Mouse (Mus musculus): ENCODE measurements around the gene Fgf11. TPM values are rescaled to one million over a fixed set of nuclear protein-coding genes. Genes with fewer than 3 reads are reported as not detected.

The Fgf11 gene
- polyA plus RNA-seq, 1 experiment from 2014 or later, result 0.36 TPM

- DNase-seq (ENCODE audit: low spot score) (peak; percentile 97), ATAC-seq (ENCODE audit: insufficient number of reproducible peaks, low FRiP score, low TSS enrichment, low read depth) (peak; percentile 89)
- under 1% methylated on average over 34 of the region's 34 CpGs for WGBS
- Histone ChIP-seq H3K27me3 (ENCODE audit: control insufficient read depth, insufficient read depth, low read length) (peaks cover 15% of the 10 kb centered on the region), H3K4me1 (ENCODE audit: control insufficient read depth, insufficient read depth, low read length) (peaks cover 24% of the 10 kb centered on the region), H3K9me3 (ENCODE audit: control insufficient read depth, low read length) (no peaks in the 10 kb centered on the region), H3K9ac (ENCODE audit: low read length) (peak within 1 kb of the TSS; percentile 70), H3K4me3 (ENCODE audit: low read depth, low read length) (peak within 1 kb of the TSS; percentile 62), H3K4me2 (ENCODE audit: low read depth, severe bottlenecking) (peak within 1 kb of the TSS; percentile 85), H3K27ac (replicated peaks; ENCODE audit: low read depth, low read length) (peak within 1 kb of the TSS; percentile 81), H3K36me3 (ENCODE audit: control insufficient read depth, insufficient read depth, low read length) (no peaks in the 10 kb centered on the region)
Observed at GRCm38 (mm10) chr11:69837952-69838713, 36.5 kb upstream of the Fgf11 start, which contains the start of gene Tmem256. Gene Tmem256 (plus strand): TSS chr11:69838514.

GRCm38 (mm10) chr11:69837604-69837951 lies 35.9 kb upstream of the Fgf11 start, which contains the start of gene Nlgn2:
Gene Nlgn2 (minus strand): TSS chr11:69837784.
- peak within 1 kb of the TSS; percentile 85 for H3K4me2 ChIP-seq (ENCODE audit: low read depth, severe bottlenecking)
- ATAC-seq (ENCODE audit: insufficient number of reproducible peaks, low FRiP score, low TSS enrichment, low read depth) (no peak), DNase-seq (ENCODE audit: low spot score) (no peak)
- H3K36me3 ChIP-seq (ENCODE audit: control insufficient read depth, insufficient read depth, low read length), result no peaks in the 10 kb centered on the region
- peaks cover 24% of the 10 kb centered on the region for H3K4me1 ChIP-seq (ENCODE audit: control insufficient read depth, insufficient read depth, low read length)
- H3K9ac ChIP-seq (ENCODE audit: low read length), result peak within 1 kb of the TSS; percentile 70
- H3K4me3 ChIP-seq (ENCODE audit: low read depth, low read length), result peak within 1 kb of the TSS; percentile 62
- H3K9me3 ChIP-seq (ENCODE audit: control insufficient read depth, low read length), result no peaks in the 10 kb centered on the region
- peaks cover 18% of the 10 kb centered on the region for H3K27me3 ChIP-seq (ENCODE audit: control insufficient read depth, insufficient read depth, low read length)
- WGBS, result under 1% methylated on average over 32 of the region's 32 CpGs
- peak within 1 kb of the TSS; percentile 81 for H3K27ac ChIP-seq (replicated peaks; ENCODE audit: low read depth, low read length)

GRCm38 (mm10) chr11:69836703-69837576 lies 35.3 kb upstream of the Fgf11 start:
- ATAC-seq (ENCODE audit: insufficient number of reproducible peaks, low FRiP score, low TSS enrichment, low read depth) (no peak), DNase-seq (ENCODE audit: low spot score) (peak; percentile 62)
- peak overlapping the region; percentile 23 for H3K27ac ChIP-seq (replicated peaks; ENCODE audit: low read depth, low read length)
- H3K36me3 ChIP-seq (ENCODE audit: control insufficient read depth, insufficient read depth, low read length), result no peaks in the 10 kb centered on the region
- WGBS, result 0% methylated on average over 48 of the region's 52 CpGs
- peaks cover 24% of the 10 kb centered on the region for H3K4me1 ChIP-seq (ENCODE audit: control insufficient read depth, insufficient read depth, low read length)
- peak overlapping the region; percentile 62 for H3K4me3 ChIP-seq (ENCODE audit: low read depth, low read length)
- H3K9me3 ChIP-seq (ENCODE audit: control insufficient read depth, low read length), result no peaks in the 10 kb centered on the region
- peak overlapping the region; percentile 70 for H3K9ac ChIP-seq (ENCODE audit: low read length)
- peak overlapping the region; percentile 85 for H3K4me2 ChIP-seq (ENCODE audit: low read depth, severe bottlenecking)
- H3K27me3 ChIP-seq (ENCODE audit: control insufficient read depth, insufficient read depth, low read length), result peaks cover 18% of the 10 kb centered on the region

DNA sequence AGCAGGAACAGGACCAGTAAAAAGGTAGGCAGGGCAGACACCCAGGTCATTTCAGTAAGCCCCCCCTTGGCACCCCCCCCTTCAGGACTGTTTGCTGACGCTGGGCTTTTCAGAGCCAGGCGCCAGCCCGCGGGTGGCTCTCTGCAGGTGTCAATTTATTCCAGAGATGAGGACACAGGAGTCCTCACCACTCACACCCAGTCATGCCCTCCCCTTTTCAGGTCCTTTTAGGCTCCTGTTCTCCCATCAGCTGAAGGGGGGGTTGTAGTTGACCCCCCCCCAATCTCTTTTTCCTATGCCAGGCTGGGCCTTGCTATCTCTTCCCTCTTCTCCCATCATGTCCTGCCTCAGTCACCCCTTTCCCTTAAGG lies 34.3 kb upstream of the Fgf11 start:
- H3K4me1 ChIP-seq (ENCODE audit: control insufficient read depth, insufficient read depth, low read length), result peaks cover 24% of the 10 kb centered on the region
- 5% methylated on average over 4 of the region's 4 CpGs for WGBS
- H3K27me3 ChIP-seq (ENCODE audit: control insufficient read depth, insufficient read depth, low read length), result peaks cover 18% of the 10 kb centered on the region

DNA sequence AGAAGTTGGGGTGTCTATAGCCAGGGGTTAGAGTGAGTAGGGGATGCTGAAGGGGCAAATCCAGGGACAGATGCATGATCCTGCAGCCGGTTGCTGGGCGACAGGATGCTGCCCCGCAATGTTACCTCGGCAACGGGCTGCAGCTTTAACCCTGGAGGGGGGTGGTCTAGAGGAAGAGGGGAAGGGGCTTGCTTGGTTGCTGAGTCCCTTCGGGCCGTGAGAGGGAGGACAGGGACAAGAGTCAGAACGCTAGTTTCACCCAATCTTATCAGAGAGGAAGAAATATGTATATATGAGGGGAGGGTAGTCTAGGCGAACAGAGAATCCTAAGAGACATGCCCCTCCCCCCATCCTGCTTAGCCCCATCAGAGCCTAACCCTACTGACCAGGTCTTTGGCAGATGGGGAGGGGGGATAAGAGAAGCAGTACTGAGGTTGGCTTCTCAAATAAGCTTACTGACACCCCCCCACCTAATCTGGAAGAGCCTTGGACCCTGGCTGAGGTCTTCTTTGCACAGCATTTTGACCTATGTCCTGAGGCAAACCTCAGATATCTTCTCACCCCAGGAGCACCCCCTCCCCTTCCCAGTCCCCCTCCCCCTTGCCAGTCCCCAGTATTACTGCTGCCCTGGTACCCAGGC lies 33.8 kb upstream of the Fgf11 start:
- Histone ChIP-seq H3K4me2 (ENCODE audit: low read depth, severe bottlenecking) (peak overlapping the region; percentile 85), H3K36me3 (ENCODE audit: control insufficient read depth, insufficient read depth, low read length) (no peaks in the 10 kb centered on the region), H3K9me3 (ENCODE audit: control insufficient read depth, low read length) (no peaks in the 10 kb centered on the region), H3K27me3 (ENCODE audit: control insufficient read depth, insufficient read depth, low read length) (peaks cover 18% of the 10 kb centered on the region), H3K27ac (replicated peaks; ENCODE audit: low read depth, low read length) (no peak overlapping the region), H3K4me3 (ENCODE audit: low read depth, low read length) (peak overlapping the region; percentile 62), H3K9ac (ENCODE audit: low read length) (no peak overlapping the region), H3K4me1 (ENCODE audit: control insufficient read depth, insufficient read depth, low read length) (peaks cover 24% of the 10 kb centered on the region)
- 4% methylated on average over 9 of the region's 9 CpGs for WGBS
- no peak for ATAC-seq (ENCODE audit: insufficient number of reproducible peaks, low FRiP score, low TSS enrichment, low read depth)
- peak; percentile 54 for DNase-seq (ENCODE audit: low spot score)

More for the DNA sequence above, 34.3 kb upstream of the Fgf11 start:
- peak overlapping the region; percentile 62 for H3K4me3 ChIP-seq (ENCODE audit: low read depth, low read length)
- 0 out of 2 replicates have a peak overlapping the region, but pooled peaks have one; percentile 31 for H3K27ac ChIP-seq (replicated peaks; ENCODE audit: low read depth, low read length)
- H3K4me2 ChIP-seq (ENCODE audit: low read depth, severe bottlenecking), result peak overlapping the region; percentile 85
- H3K36me3 ChIP-seq (ENCODE audit: control insufficient read depth, insufficient read depth, low read length), result no peaks in the 10 kb centered on the region
- H3K9ac ChIP-seq (ENCODE audit: low read length), result no peak overlapping the region
- H3K9me3 ChIP-seq (ENCODE audit: control insufficient read depth, low read length), result no peaks in the 10 kb centered on the region
- ATAC-seq (ENCODE audit: insufficient number of reproducible peaks, low FRiP score, low TSS enrichment, low read depth) (no peak), DNase-seq (ENCODE audit: low spot score) (no peak)

GRCm38 (mm10) chr11:69834001-69834549 lies 32.4 kb upstream of the Fgf11 start:
- WGBS, result 5% methylated on average over 44 of the region's 48 CpGs
- Histone ChIP-seq H3K27me3 (ENCODE audit: control insufficient read depth, insufficient read depth, low read length) (peaks cover 18% of the 10 kb centered on the region), H3K9ac (ENCODE audit: low read length) (peak overlapping the region; percentile 57), H3K9me3 (ENCODE audit: control insufficient read depth, low read length) (no peaks in the 10 kb centered on the region), H3K27ac (replicated peaks; ENCODE audit: low read depth, low read length) (no peak overlapping the region), H3K4me3 (ENCODE audit: low read depth, low read length) (peak overlapping the region; percentile 62), H3K36me3 (ENCODE audit: control insufficient read depth, insufficient read depth, low read length) (no peaks in the 10 kb centered on the region), H3K4me1 (ENCODE audit: control insufficient read depth, insufficient read depth, low read length) (peaks cover 24% of the 10 kb centered on the region), H3K4me2 (ENCODE audit: low read depth, severe bottlenecking) (peak overlapping the region; percentile 85)
- ATAC-seq (ENCODE audit: insufficient number of reproducible peaks, low FRiP score, low TSS enrichment, low read depth), result no peak
- peak; percentile 52 for DNase-seq (ENCODE audit: low spot score)

GRCm38 (mm10) chr11:69833554-69833953 lies 31.9 kb upstream of the Fgf11 start:
- H3K27me3 ChIP-seq (ENCODE audit: control insufficient read depth, insufficient read depth, low read length), result peaks cover 18% of the 10 kb centered on the region

More at GRCm38 (mm10) chr11:69833554-69833953, 31.9 kb upstream of the Fgf11 start:
- Histone ChIP-seq H3K9ac (ENCODE audit: low read length) (peak overlapping the region; percentile 57), H3K9me3 (ENCODE audit: control insufficient read depth, low read length) (no peaks in the 10 kb centered on the region), H3K4me2 (ENCODE audit: low read depth, severe bottlenecking) (peak overlapping the region; percentile 85), H3K4me3 (ENCODE audit: low read depth, low read length) (peak overlapping the region; percentile 62; the same call in 1 of the 2 replicates), H3K36me3 (ENCODE audit: control insufficient read depth, insufficient read depth, low read length) (no peaks in the 10 kb centered on the region), H3K4me1 (ENCODE audit: control insufficient read depth, insufficient read depth, low read length) (peaks cover 24% of the 10 kb centered on the region), H3K27ac (replicated peaks; ENCODE audit: low read depth, low read length) (no peak overlapping the region)
- WGBS, result 57% methylated on average over 8 of the region's 8 CpGs
- ATAC-seq (ENCODE audit: insufficient number of reproducible peaks, low FRiP score, low TSS enrichment, low read depth) (no peak), DNase-seq (ENCODE audit: low spot score) (no peak)

Data from limb, embryonic 11.5 days (tissue).